Mouse (Mus musculus) heart, embryonic 12.5 days (tissue): ENCODE results near the gene Ces2e. TPM values are rescaled to one million over a fixed set of nuclear protein-coding genes. Genes with fewer than 3 reads are reported as not detected.

Experiments
- ATAC-seq: fragments of 200-750 bp; cut with Nextera tagmentation; 2 replicates; pipeline ENCODE4 v1.8.0; 2017; ENCODE audit warnings: moderate TSS enrichment, moderate library complexity; ENCODE audit not compliant: insufficient number of reproducible peaks, low FRiP score
- H3K27ac ChIP-seq: fragments of 300-500 bp; sonication (generic); 2 replicates; pipeline ENCODE4 v1.5.1; 2016; ENCODE audit warnings: mild to moderate bottlenecking, moderate library complexity; ENCODE audit not compliant: poor library complexity, severe bottlenecking
- H3K27me3 ChIP-seq: fragments of 300-500 bp; sonication (generic); replicated peaks from 2 replicates; pipeline ENCODE4 v1.6.1; 2016; ENCODE audit warnings: mild to moderate bottlenecking, moderate library complexity
- H3K36me3 ChIP-seq: fragments of 300-500 bp; sonication (generic); 2 replicates; pipeline ENCODE4 v1.6.1; 2016; ENCODE audit warnings: mild to moderate bottlenecking, moderate library complexity
- H3K4me1 ChIP-seq: fragments of 300-500 bp; sonication (generic); replicated peaks from 2 replicates; pipeline ENCODE4 v1.6.1; 2016; ENCODE audit warnings: mild to moderate bottlenecking
- H3K4me2 ChIP-seq: fragments of 300-500 bp; sonication (generic); 2 replicates; pipeline ENCODE4 v1.6.1; 2016; ENCODE audit warnings: mild to moderate bottlenecking, moderate library complexity
- H3K4me3 ChIP-seq: fragments of 300-500 bp; sonication (generic); 2 replicates; pipeline ENCODE4 v1.5.1; 2016; ENCODE audit warnings: mild to moderate bottlenecking
- H3K9ac ChIP-seq: fragments of 300-500 bp; sonication (generic); 2 replicates; pipeline ENCODE4 v1.6.1; 2016; ENCODE audit warnings: mild to moderate bottlenecking, moderate library complexity
- H3K9me3 ChIP-seq: fragments of 300-500 bp; sonication (generic); replicated peaks from 2 replicates; pipeline ENCODE4 v1.6.1; 2016; ENCODE audit warnings: mild to moderate bottlenecking, moderate library complexity
- WGBS: fragments of 180-500 bp; shearing (Covaris S2); methylation state at CpG from one replicate; pipeline ENCODE4 v1.1.7; 2016; 5-methylcytosine and 5-hydroxymethylcytosine counted together
- polyA plus RNA-seq: library from polyadenylated mRNA; unstranded; fragments of >200 nt; fragmentation: Nextera tagmentation; extraction: Ambion mirVana; gene quantifications from 2 replicates; pipeline ENCODE4 v1.2.1, GENCODE M21; 2016

Gene Ces2e
- polyA plus RNA-seq, 1 experiment from 2014 or later = not detected

DNA sequence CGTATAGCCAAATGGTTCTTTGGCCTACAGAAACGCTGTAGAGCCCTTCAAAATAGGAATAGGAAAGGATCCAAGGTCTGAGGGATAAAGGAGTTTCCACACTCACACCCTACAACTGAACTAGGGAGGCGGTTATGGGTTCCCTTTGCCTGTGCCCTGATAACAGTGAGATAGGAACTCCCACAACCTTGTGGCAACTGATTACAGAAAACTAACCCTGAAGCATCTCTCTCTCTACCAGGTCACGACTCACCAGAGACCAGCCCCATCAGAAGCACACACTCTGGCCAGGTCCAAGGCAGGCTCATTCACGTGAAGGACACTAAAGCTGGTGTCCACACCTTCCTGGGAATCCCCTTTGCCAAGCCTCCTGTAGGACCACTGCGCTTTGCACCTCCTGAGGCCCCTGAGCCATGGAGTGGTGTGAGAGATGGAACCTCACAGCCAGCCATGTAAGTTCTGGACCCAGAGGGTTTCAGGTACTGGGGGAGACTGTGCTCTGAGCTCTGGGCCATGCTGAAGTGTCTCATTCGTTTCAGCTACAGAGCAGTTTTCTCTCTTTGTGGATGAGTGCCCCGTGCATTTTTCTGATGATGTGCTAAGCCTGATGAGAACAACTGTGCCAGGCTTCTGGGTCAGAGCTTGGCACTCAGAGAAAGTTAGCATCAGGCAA, 36.3 kb downstream of the Ces2e start:
- Histone ChIP-seq H3K36me3 (no peaks in the 10 kb centered on the region), H3K4me3 (no peak overlapping the region), H3K4me2 (no peak overlapping the region), H3K9ac (no peak overlapping the region), H3K27ac (no peak overlapping the region), H3K27me3 (no peaks in the 10 kb centered on the region), H3K4me1 (no peaks in the 10 kb centered on the region), H3K9me3 (no peaks in the 10 kb centered on the region)
- no peak for ATAC-seq
- WGBS = 60% methylated on average over 8 of the region's 8 CpGs

DNA sequence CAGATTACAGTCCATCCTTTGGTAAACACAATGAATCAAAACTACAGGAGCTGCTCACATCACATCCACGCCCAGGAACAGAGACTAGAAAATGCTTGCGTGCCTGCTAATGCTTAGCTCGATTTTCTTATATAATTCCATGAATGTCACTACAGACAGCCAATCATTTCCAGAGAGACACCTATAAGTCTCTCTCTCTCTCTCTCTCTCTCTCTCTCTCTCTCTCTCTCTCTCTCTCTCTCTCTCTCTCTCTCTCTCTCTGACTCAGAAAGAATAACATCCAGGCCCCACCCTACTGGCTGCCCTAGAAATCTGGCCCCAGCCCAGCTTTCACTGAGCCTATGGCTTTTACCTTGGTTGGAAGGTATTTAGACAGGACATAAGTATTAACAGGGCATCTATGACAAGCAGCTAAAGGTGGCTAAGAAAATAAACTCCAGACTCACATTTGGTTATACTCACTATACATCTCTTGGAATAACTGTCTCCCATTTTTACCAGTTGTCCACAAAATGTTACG, 37.4 kb downstream of the Ces2e start:
- no peak overlapping the region for H3K4me3 ChIP-seq
- WGBS = 79% methylated on average over 4 of the region's 4 CpGs
- no peak overlapping the region for H3K27ac ChIP-seq
- ATAC-seq = no peak
- H3K9me3 ChIP-seq = no peaks in the 10 kb centered on the region
- H3K4me1 ChIP-seq = no peaks in the 10 kb centered on the region
- no peaks in the 10 kb centered on the region for H3K27me3 ChIP-seq
- H3K4me2 ChIP-seq = no peak overlapping the region
- no peaks in the 10 kb centered on the region for H3K36me3 ChIP-seq
- H3K9ac ChIP-seq = no peak overlapping the region

DNA sequence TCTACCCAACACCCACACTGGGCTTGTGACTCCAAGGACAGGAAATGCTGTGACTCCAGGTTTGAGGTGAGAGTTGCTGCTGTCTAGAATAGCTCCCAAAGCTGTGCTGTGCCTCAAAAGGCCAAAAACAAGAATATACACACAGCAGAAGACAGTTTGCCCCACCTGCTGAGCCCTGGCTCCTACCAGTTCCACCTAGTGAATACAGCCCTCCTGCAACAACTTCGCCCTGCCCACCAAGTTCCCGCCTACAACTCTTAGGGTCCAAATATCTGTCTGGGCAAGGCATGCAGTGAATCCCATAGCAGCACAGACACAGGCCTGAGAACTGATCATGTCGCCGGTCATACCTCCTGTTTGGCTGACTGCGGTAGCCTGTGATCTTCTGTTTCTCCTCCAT, 58.1 kb downstream of the Ces2e start:
- Histone ChIP-seq H3K4me2 (no peak overlapping the region), H3K9ac (no peak overlapping the region), H3K4me1 (no peaks in the 10 kb centered on the region), H3K27ac (no peak overlapping the region), H3K36me3 (no peaks in the 10 kb centered on the region), H3K4me3 (no peak overlapping the region), H3K27me3 (no peaks in the 10 kb centered on the region), H3K9me3 (peaks cover 9% of the 10 kb centered on the region)
- 79% methylated on average over 5 of the region's 5 CpGs for WGBS
- no peak for ATAC-seq

Other genes starting within 250 kb of the Ces2e start
- gene Ces2a, start 192.3 kb upstream of the Ces2e start, polyA plus RNA-seq = not detected in 2 replicates
- gene Ces2b, start 94.7 kb upstream of the Ces2e start, polyA plus RNA-seq = not detected in 2 replicates
- not detected in 2 replicates for gene Ces2c, start 79.2 kb upstream of the Ces2e start, polyA plus RNA-seq
- not detected in 2 replicates for gene Ces2f, start 21.1 kb downstream of the Ces2e start, polyA plus RNA-seq
- 1.0 and 1.4 TPM in 2 replicates for gene Ces2g, start 35.5 kb downstream of the Ces2e start, polyA plus RNA-seq
- not detected in 2 replicates for gene Ces2h, start 74.6 kb downstream of the Ces2e start, polyA plus RNA-seq
- gene Ces3a, start 122.3 kb downstream of the Ces2e start, polyA plus RNA-seq = not detected in 2 replicates
- not detected in 2 replicates for gene Ces3b, start 157.5 kb downstream of the Ces2e start, polyA plus RNA-seq
- not detected in 2 replicates for gene Ces4a, start 205.5 kb downstream of the Ces2e start, polyA plus RNA-seq
- gene Cbfb, start 244.4 kb downstream of the Ces2e start, polyA plus RNA-seq = 65.3 and 67.9 TPM in 2 replicates